Mouse (Mus musculus) intestine, embryonic 14.5 days (tissue): ENCODE results near the gene Eif2ak4. TPM values are rescaled to one million over a fixed set of nuclear protein-coding genes. Genes with fewer than 3 reads are reported as not detected.

ENCODE experiments used
- ATAC-seq: fragments of 200-750 bp; cut with Nextera tagmentation; replicated peaks from 2 replicates; pipeline ENCODE4 v1.8.0; 2017; ENCODE audit warnings: low read depth, moderate number of reproducible peaks, moderate TSS enrichment, moderate library complexity; ENCODE audit not compliant: low FRiP score, low TSS enrichment
- DNase-seq: peaks from one replicate; pipeline ENCODE4 v3.0.0-alpha.2; 2018; ENCODE audit warnings: low spot score
- H3K27ac ChIP-seq: fragments of 300-500 bp; sonication (generic); 2 replicates; pipeline ENCODE4 v1.5.1; 2014; ENCODE audit warnings: low read depth, mild to moderate bottlenecking, control low read depth
- H3K27me3 ChIP-seq: fragments of 300-500 bp; sonication (generic); replicated peaks from 2 replicates; pipeline ENCODE4 v1.6.1; 2014; ENCODE audit warnings: low read length, control low read depth; ENCODE audit not compliant: control insufficient read depth, insufficient read depth
- H3K36me3 ChIP-seq: fragments of 300-500 bp; sonication (generic); 2 replicates; pipeline ENCODE4 v1.6.1; 2014; ENCODE audit warnings: low read length, control low read depth; ENCODE audit not compliant: control insufficient read depth, insufficient read depth
- H3K4me1 ChIP-seq: fragments of 300-500 bp; sonication (generic); replicated peaks from 2 replicates; pipeline ENCODE4 v1.6.1; 2014; ENCODE audit warnings: low read length, control low read depth, mixed read lengths; ENCODE audit not compliant: control insufficient read depth, insufficient read depth
- H3K4me2 ChIP-seq: fragments of 300-500 bp; sonication (generic); 2 replicates; pipeline ENCODE4 v1.6.1; 2014; ENCODE audit warnings: low read length
- H3K4me3 ChIP-seq: fragments of 300-500 bp; sonication (generic); 2 replicates; pipeline ENCODE4 v1.5.1; 2014; ENCODE audit warnings: low read depth, low read length, control low read depth, mixed read lengths
- H3K9ac ChIP-seq: fragments of 300-500 bp; sonication (generic); 2 replicates; pipeline ENCODE4 v1.6.1; 2014; ENCODE audit warnings: mild to moderate bottlenecking, low read length
- H3K9me3 ChIP-seq: fragments of 300-500 bp; sonication (generic); 2 replicates; pipeline ENCODE4 v1.6.1; 2016; ENCODE audit warnings: low read length, control low read depth; ENCODE audit not compliant: control insufficient read depth
- WGBS: fragments of 180-500 bp; shearing (Covaris S2); extraction: QIAGEN DNeasy Blood & Tissue Kit; methylation state at CpG from one replicate; pipeline ENCODE4 v1.1.7; 2014; 5-methylcytosine and 5-hydroxymethylcytosine counted together
- polyA plus RNA-seq: library from polyadenylated mRNA; unstranded; fragments of >200 nt; fragmentation: Nextera tagmentation; extraction: Ambion mirVana; gene quantifications from 2 replicates; pipeline ENCODE4 v1.2.1, GENCODE M21; 2014

Gene Eif2ak4
- polyA plus RNA-seq, 1 experiment from 2014 or later, result 14.0 TPM

GRCm38 (mm10) chr2:118442172-118442571 is 53.8 kb downstream of the Eif2ak4 start:
- 83% methylated on average over 5 of the region's 5 CpGs for WGBS
- ATAC-seq (no peak), DNase-seq (no peak)
- Histone ChIP-seq H3K4me2 (no peak overlapping the region), H3K27me3 (no peaks in the 10 kb centered on the region), H3K27ac (no peak overlapping the region), H3K9me3 (no peaks in the 10 kb centered on the region), H3K4me1 (no peaks in the 10 kb centered on the region), H3K9ac (no peak overlapping the region), H3K4me3 (no peak overlapping the region), H3K36me3 (peaks cover 55% of the 10 kb centered on the region)

GRCm38 (mm10) chr2:118442723-118443122 is 54.3 kb downstream of the Eif2ak4 start:
- H3K4me3 ChIP-seq, result no peak overlapping the region
- peaks cover 55% of the 10 kb centered on the region for H3K36me3 ChIP-seq
- 88% methylated on average over 4 of the region's 4 CpGs for WGBS
- no peak overlapping the region for H3K4me2 ChIP-seq
- ATAC-seq (no peak), DNase-seq (no peak)
- no peak overlapping the region for H3K9ac ChIP-seq
- no peaks in the 10 kb centered on the region for H3K27me3 ChIP-seq
- H3K27ac ChIP-seq, result no peak overlapping the region
- H3K4me1 ChIP-seq, result no peaks in the 10 kb centered on the region
- no peaks in the 10 kb centered on the region for H3K9me3 ChIP-seq

GRCm38 (mm10) chr2:118445696-118446674 is 57.6 kb downstream of the Eif2ak4 start:
- no peak overlapping the region for H3K4me2 ChIP-seq
- ATAC-seq (no peak), DNase-seq (no peak)
- no peaks in the 10 kb centered on the region for H3K9me3 ChIP-seq
- H3K4me3 ChIP-seq, result no peak overlapping the region
- H3K9ac ChIP-seq, result no peak overlapping the region
- WGBS, result 82% methylated on average over 13 of the region's 13 CpGs
- peaks cover 51% of the 10 kb centered on the region for H3K36me3 ChIP-seq
- H3K27me3 ChIP-seq, result no peaks in the 10 kb centered on the region
- no peak overlapping the region for H3K27ac ChIP-seq
- no peaks in the 10 kb centered on the region for H3K4me1 ChIP-seq

GRCm38 (mm10) chr2:118448181-118448580 is 59.8 kb downstream of the Eif2ak4 start:
- H3K27me3 ChIP-seq, result no peaks in the 10 kb centered on the region
- no peak overlapping the region for H3K4me2 ChIP-seq
- ATAC-seq (no peak), DNase-seq (no peak)
- H3K4me1 ChIP-seq, result no peaks in the 10 kb centered on the region
- H3K36me3 ChIP-seq, result peaks cover 41% of the 10 kb centered on the region
- H3K27ac ChIP-seq, result no peak overlapping the region
- no peak overlapping the region for H3K9ac ChIP-seq
- H3K9me3 ChIP-seq, result no peaks in the 10 kb centered on the region
- 89% methylated on average over 12 of the region's 12 CpGs for WGBS
- no peak overlapping the region for H3K4me3 ChIP-seq

GRCm38 (mm10) chr2:118451056-118451455 is 62.6 kb downstream of the Eif2ak4 start:
- 94% methylated on average over 6 of the region's 6 CpGs for WGBS
- Histone ChIP-seq H3K36me3 (peaks cover 40% of the 10 kb centered on the region), H3K9me3 (no peaks in the 10 kb centered on the region)

GRCm38 (mm10) chr2:118457029-118457428 is 68.6 kb downstream of the Eif2ak4 start:
- peaks cover 35% of the 10 kb centered on the region for H3K36me3 ChIP-seq
- DNase-seq (no peak), ATAC-seq (no peak)
- H3K4me2 ChIP-seq, result no peak overlapping the region
- no peak overlapping the region for H3K4me3 ChIP-seq
- H3K9me3 ChIP-seq, result no peaks in the 10 kb centered on the region
- H3K27me3 ChIP-seq, result no peaks in the 10 kb centered on the region
- H3K27ac ChIP-seq, result no peak overlapping the region
- WGBS, result 94% methylated on average over 3 of the region's 3 CpGs
- H3K4me1 ChIP-seq, result no peaks in the 10 kb centered on the region
- H3K9ac ChIP-seq, result no peak overlapping the region

More at GRCm38 (mm10) chr2:118451056-118451455, 62.6 kb downstream of the Eif2ak4 start:
- no peaks in the 10 kb centered on the region for H3K4me1 ChIP-seq
- H3K27ac ChIP-seq, result no peak overlapping the region
- H3K27me3 ChIP-seq, result no peaks in the 10 kb centered on the region
- H3K4me3 ChIP-seq, result no peak overlapping the region
- DNase-seq, result no peak
- no peak overlapping the region for H3K9ac ChIP-seq
- H3K4me2 ChIP-seq, result no peak overlapping the region
- ATAC-seq, result no peak

GRCm38 (mm10) chr2:118457463-118458261 is 69.2 kb downstream of the Eif2ak4 start:
- H3K27ac ChIP-seq, result no peak overlapping the region
- H3K9me3 ChIP-seq, result no peaks in the 10 kb centered on the region
- DNase-seq (no peak), ATAC-seq (no peak)
- H3K36me3 ChIP-seq, result peaks cover 41% of the 10 kb centered on the region
- H3K9ac ChIP-seq, result no peak overlapping the region
- no peaks in the 10 kb centered on the region for H3K27me3 ChIP-seq
- no peaks in the 10 kb centered on the region for H3K4me1 ChIP-seq
- 90% methylated on average over 13 of the region's 13 CpGs for WGBS
- no peak overlapping the region for H3K4me2 ChIP-seq
- H3K4me3 ChIP-seq, result no peak overlapping the region

- no peaks in the 10 kb centered on the region for H3K4me1 ChIP-seq
- H3K4me2 ChIP-seq, result no peak overlapping the region
- no peak overlapping the region for H3K4me3 ChIP-seq
- no peaks in the 10 kb centered on the region for H3K9me3 ChIP-seq
- ATAC-seq (no peak), DNase-seq (no peak)
- H3K36me3 ChIP-seq, result peaks cover 64% of the 10 kb centered on the region
- H3K9ac ChIP-seq, result no peak overlapping the region
- H3K27me3 ChIP-seq, result no peaks in the 10 kb centered on the region
- WGBS, result 64% methylated on average over 16 of the region's 16 CpGs
- H3K27ac ChIP-seq, result no peak overlapping the region
These were observed 73.2 kb downstream of the Eif2ak4 start for GRCm38 (mm10) chr2:118461480-118462165.
